Mouse (Mus musculus) limb, embryonic 13.5 days (tissue): ENCODE results near the gene Setdb2. TPM values are rescaled to one million over a fixed set of nuclear protein-coding genes. Genes with fewer than 3 reads are reported as not detected.
"Not testable (repeated sequence)": the region's sequence is repeated elsewhere in the genome, so short reads cannot be mapped to it uniquely, and the experiment has no call there.

Source experiments
- ATAC-seq: fragments of 200-750 bp; cut with Nextera tagmentation; 2 replicates; pipeline ENCODE4 v1.8.0; 2017; ENCODE audit warnings: low read depth, moderate number of reproducible peaks, moderate TSS enrichment; ENCODE audit not compliant: low FRiP score
- H3K27ac ChIP-seq: fragments of 300-500 bp; sonication (generic); 2 replicates; pipeline ENCODE4 v1.5.1; 2015; ENCODE audit warnings: inconsistent platforms, mild to moderate bottlenecking, moderate library complexity
- H3K27me3 ChIP-seq: fragments of 300-500 bp; sonication (generic); 2 replicates; pipeline ENCODE4 v1.6.1; 2015; ENCODE audit warnings: mild to moderate bottlenecking, inconsistent platforms
- H3K36me3 ChIP-seq: fragments of 300-500 bp; sonication (generic); 2 replicates; pipeline ENCODE4 v1.6.1; 2015; ENCODE audit warnings: inconsistent platforms, mild to moderate bottlenecking, moderate library complexity
- H3K4me1 ChIP-seq: fragments of 300-500 bp; sonication (generic); 2 replicates; pipeline ENCODE4 v1.6.1; 2015; ENCODE audit warnings: inconsistent platforms
- H3K4me2 ChIP-seq: fragments of 300-500 bp; sonication (generic); replicated peaks from 2 replicates; pipeline ENCODE4 v1.6.1; 2015; ENCODE audit warnings: inconsistent platforms, mild to moderate bottlenecking, moderate library complexity
- H3K4me3 ChIP-seq: fragments of 300-500 bp; sonication (generic); 2 replicates; pipeline ENCODE4 v1.5.1; 2015; ENCODE audit warnings: moderate library complexity, mild to moderate bottlenecking, inconsistent platforms
- H3K9ac ChIP-seq: fragments of 300-500 bp; sonication (generic); 2 replicates; pipeline ENCODE4 v1.6.1; 2015; ENCODE audit warnings: mild to moderate bottlenecking, inconsistent platforms
- H3K9me3 ChIP-seq: fragments of 300-500 bp; sonication (generic); 2 replicates; pipeline ENCODE4 v1.6.1; 2016; ENCODE audit warnings: inconsistent platforms
- WGBS: fragments of 180-500 bp; shearing (Covaris S2); methylation state at CpG from one replicate; pipeline ENCODE4 v1.1.7; 2015; 5-methylcytosine and 5-hydroxymethylcytosine counted together
- polyA plus RNA-seq: library from polyadenylated mRNA; unstranded; fragments of >200 nt; fragmentation: Nextera tagmentation; extraction: Ambion mirVana; gene quantifications from 2 replicates; pipeline ENCODE4 v1.2.1, GENCODE M21; 2015

Setdb2 gene
- polyA plus RNA-seq, 1 experiment from 2014 or later, result 10.6 TPM

DNA sequence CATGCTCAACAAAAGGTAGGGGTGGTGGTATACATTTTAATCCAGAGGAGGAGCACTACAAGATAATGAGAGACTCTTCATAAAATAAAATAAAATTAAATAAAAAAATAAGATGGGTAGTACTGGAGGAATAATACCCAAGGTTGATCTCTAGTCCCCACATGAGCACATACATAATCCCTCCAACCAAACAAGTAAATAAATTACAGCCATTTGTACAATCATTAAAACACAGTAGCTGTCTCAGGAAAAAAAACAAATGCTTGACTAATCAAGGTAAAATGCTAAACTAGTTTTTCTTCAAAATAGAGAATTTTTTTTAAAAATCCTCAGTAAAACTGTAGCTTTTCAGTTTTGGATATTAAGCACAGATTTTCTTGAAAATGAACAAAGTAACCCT, 5.5 kb downstream of the Setdb2 start:
- Histone ChIP-seq H3K36me3 (no peaks in the 10 kb centered on the region), H3K4me1 (peaks cover 11% of the 10 kb centered on the region), H3K4me3 (no peak overlapping the region), H3K4me2 (no peak overlapping the region), H3K9ac (no peak overlapping the region), H3K27me3 (no peaks in the 10 kb centered on the region), H3K27ac (no peak overlapping the region), H3K9me3 (no peaks in the 10 kb centered on the region)
- no peak for ATAC-seq

DNA sequence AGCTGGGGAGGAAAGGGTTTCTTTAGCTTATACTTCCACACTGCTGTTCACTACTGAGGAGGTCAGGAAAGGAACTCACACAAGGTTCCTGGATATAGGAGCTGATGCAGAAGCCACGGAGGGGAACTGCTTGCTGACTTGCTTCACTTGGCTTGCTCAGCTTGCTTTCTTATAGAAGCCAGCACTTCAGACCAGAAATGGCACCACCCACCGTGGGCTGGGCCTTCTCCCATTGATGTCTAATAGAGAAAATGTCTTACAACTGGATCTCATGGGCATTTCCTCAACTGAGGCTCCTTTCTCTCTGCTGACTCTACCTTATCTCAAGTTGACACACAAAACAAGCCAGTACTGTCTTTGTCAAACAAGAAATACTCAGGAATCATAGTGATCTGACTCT, 6.8 kb downstream of the Setdb2 start:
- 69% methylated on average over 2 of the region's 2 CpGs for WGBS
- Histone ChIP-seq H3K27ac (no peak overlapping the region), H3K9ac (no peak overlapping the region), H3K9me3 (no peaks in the 10 kb centered on the region), H3K4me3 (no peak overlapping the region), H3K36me3 (0 out of 2 replicates have a peak, but pooled peaks cover 4% of the 10 kb centered on the region), H3K4me1 (no peaks in the 10 kb centered on the region), H3K4me2 (no peak overlapping the region), H3K27me3 (no peaks in the 10 kb centered on the region)
- no peak for ATAC-seq

DNA sequence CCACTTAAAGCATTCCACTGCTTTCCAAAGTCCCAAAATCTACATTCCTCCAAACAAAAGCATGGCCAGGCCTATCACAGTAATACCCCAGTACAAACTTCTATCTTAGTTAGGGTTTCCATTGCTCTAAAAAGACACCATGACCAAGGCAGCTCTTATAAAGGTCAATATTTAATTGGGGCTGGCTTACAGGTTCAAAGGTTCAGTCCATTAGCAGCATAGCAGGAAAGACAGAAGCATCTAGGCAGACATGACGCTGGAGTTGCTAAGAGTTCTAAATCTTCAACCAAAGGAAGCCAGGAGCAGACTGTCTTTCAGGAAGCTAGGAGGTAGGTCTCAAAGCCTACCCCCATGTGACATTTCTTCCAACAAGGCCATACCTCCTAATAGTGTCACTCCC, 10.1 kb downstream of the Setdb2 start:
- Histone ChIP-seq H3K9ac (no peak overlapping the region), H3K4me1 (no peaks in the 10 kb centered on the region), H3K9me3 (no peaks in the 10 kb centered on the region), H3K4me2 (no peak overlapping the region), H3K27ac (no peak overlapping the region), H3K36me3 (0 out of 2 replicates have a peak, but pooled peaks cover 10% of the 10 kb centered on the region), H3K4me3 (no peak overlapping the region), H3K27me3 (no peaks in the 10 kb centered on the region)
- ATAC-seq, result no peak
- WGBS, result 87% methylated on average over 1 of the region's 1 CpGs

DNA sequence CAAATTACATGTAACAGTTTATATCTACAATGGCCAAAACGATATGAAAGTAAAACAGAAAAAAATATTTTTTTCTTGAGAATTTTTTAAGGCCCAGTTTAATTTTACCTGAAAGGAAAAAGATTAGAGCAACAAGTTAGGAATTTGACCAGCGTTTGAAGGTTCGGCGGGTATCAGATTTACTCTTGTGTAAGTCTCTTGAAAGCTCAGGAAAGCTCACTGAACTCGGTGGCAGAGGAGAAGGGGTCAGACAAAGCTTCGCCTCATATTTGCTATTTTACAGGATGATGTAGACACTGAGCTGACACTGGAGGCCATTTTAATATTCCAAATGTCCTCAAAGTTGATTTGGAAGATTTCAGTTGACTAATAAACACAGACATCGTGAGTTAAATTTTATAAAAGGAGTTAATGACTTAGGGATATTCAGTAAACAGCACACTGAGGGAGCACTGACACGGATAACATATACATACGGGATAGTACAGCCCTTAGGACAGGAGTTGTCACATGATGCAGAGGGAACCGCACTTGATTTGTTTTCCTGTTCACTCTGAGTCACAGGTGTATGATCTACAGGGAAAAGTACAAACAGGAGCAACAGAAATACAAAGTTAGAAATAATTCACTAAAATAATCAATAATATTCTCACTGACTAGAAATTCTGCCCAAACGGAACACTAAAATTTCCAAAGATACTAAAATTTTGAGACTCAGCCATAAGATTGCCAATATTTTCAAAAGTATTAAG, 17.6 kb downstream of the Setdb2 start:
- Histone ChIP-seq H3K9me3 (no peaks in the 10 kb centered on the region), H3K9ac (no peak overlapping the region), H3K36me3 (peaks cover 10% of the 10 kb centered on the region; the same call in 1 of the 2 replicates), H3K27ac (no peak overlapping the region), H3K4me1 (no peaks in the 10 kb centered on the region), H3K4me3 (no peak overlapping the region), H3K4me2 (no peak overlapping the region), H3K27me3 (no peaks in the 10 kb centered on the region)
- no peak for ATAC-seq
- 85% methylated on average over 11 of the region's 11 CpGs for WGBS

DNA sequence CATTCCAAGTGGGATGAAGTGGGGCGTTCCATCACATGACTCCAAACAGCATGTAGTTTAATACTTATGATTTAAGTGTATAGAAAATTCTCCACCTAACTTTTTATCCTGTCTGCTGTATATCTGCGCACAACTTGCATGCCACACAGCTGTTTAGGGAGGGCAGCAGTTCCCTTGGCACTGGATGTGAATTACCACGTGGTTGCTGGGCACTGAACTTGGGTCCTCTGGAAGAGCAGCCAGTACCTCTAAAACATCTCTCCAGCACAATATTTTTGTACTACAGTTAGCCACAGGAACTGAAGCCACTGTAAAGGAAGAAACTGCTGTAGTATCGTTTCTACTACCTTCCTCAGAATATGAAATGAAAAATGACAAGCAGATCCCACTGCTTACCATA, 22.5 kb downstream of the Setdb2 start:
- no peaks in the 10 kb centered on the region for H3K27me3 ChIP-seq
- no peak for ATAC-seq
- H3K9me3 ChIP-seq, result no peaks in the 10 kb centered on the region
- H3K27ac ChIP-seq, result no peak overlapping the region
- no peak overlapping the region for H3K4me3 ChIP-seq
- WGBS, result 90% methylated on average over 4 of the region's 4 CpGs
- no peaks in the 10 kb centered on the region for H3K4me1 ChIP-seq
- H3K4me2 ChIP-seq, result no peak overlapping the region
- peaks cover 30% of the 10 kb centered on the region for H3K36me3 ChIP-seq
- H3K9ac ChIP-seq, result no peak overlapping the region

DNA sequence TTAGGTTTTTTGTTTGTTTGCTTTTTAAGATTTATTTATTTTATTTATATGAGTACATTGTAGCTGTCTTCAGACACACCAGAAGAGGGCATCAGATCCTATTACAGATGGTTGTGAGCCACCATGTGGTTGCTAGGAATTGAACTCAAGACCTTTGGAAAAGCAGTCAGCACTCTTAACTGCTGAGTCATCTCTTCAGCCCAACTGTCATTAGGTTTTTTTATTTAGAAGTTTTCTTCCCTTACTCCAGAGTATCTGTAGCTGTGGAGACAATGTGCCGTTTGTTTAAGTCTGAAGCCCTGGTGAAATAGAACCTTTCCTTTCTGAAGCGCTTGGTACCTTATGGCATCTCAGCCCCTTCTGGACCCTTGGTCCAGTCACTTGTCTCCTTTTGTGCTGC, 25.7 kb downstream of the Setdb2 start:
- WGBS, result 99% methylated on average over 2 of the region's 2 CpGs
- peaks cover 32% of the 10 kb centered on the region for H3K36me3 ChIP-seq

DNA sequence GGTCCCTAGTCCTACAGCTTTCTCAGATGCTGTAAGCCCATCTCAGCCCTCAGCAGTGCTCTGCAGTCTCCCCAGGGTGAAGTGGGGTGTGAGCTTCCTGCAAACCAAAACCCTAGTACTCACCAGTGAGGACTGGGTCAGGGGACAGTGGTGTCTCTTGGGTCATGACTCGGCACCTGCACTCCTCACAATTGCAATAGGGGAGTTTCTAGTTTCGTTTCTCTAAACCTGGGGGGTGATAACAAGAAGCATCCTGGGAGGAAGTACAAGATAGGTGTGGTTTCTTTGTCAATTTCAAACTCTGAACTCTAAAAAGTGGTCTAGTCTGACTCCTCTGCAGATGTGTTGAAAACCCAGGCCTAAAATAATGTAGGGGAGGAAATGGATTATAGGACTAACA, 43.7 kb downstream of the Setdb2 start:
- no peaks in the 10 kb centered on the region for H3K27me3 ChIP-seq
- H3K36me3 ChIP-seq, result peaks cover 6% of the 10 kb centered on the region
- ATAC-seq, result no peak
- H3K27ac ChIP-seq, result no peak overlapping the region
- H3K9ac ChIP-seq, result no peak overlapping the region
- H3K4me1 ChIP-seq, result no peaks in the 10 kb centered on the region
- no peak overlapping the region for H3K4me3 ChIP-seq
- 82% methylated on average over 2 of the region's 2 CpGs for WGBS
- H3K4me2 ChIP-seq, result no peak overlapping the region
- H3K9me3 ChIP-seq, result no peaks in the 10 kb centered on the region

More for the DNA sequence above, 25.7 kb downstream of the Setdb2 start:
- not testable (repeated sequence) for H3K4me2 ChIP-seq, H3K4me3 ChIP-seq, H3K27me3 ChIP-seq, H3K27ac ChIP-seq, H3K9ac ChIP-seq, ATAC-seq, H3K4me1 ChIP-seq, H3K9me3 ChIP-seq

DNA sequence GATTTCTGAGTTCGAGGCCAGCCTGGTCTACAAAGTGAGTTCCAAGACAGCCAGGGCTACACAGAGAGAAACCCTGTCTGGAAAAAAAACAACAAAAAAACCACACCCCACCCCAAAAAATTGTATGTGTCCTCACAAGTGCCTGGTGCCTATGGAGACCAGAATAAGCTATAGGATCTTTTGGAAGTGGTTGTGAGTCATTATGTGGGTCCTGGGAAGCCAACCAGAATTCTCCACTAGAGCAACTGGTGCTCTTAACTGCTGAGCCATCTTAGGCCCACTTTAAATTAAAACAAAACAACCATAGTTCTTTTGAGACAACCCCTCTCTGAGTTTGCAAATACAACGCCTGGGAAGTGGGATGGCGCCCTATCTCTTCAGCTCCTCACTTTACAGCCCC, 45.4 kb downstream of the Setdb2 start, which contains the start of gene Phf11c:
TSS of gene Phf11c (minus strand) at position 101 of the 400 bp plus-strand sequence.
- Histone ChIP-seq H3K9ac (no peak within 1 kb of the TSS), H3K4me3 (no peak within 1 kb of the TSS), H3K4me1 (no peaks in the 10 kb centered on the region), H3K4me2 (no peak within 1 kb of the TSS), H3K27me3 (no peaks in the 10 kb centered on the region), H3K36me3 (0 out of 2 replicates have a peak, but pooled peaks cover 2% of the 10 kb centered on the region), H3K9me3 (no peaks in the 10 kb centered on the region), H3K27ac (no peak within 1 kb of the TSS)
- WGBS, result 92% methylated on average over 3 of the region's 3 CpGs
- ATAC-seq, result no peak

DNA sequence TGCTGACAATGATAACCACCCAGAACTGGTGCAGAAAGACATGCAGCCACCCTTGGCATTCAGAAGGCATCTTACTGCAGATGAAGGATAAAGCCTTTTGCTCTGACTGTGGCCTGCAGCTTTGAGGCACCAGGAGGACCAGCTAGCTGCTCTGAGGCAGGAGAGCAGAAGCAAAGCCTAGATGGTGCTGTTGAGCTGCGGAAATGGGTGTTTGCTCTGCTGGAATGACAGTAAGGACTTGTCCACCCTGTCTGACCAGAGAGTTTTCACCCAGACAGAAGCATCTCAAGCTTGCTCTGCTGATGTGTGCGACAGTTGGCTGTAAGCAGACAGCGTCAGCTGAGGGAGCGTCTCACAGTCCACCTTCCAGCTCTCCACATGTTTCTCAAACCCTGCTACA, 50.5 kb downstream of the Setdb2 start:
- WGBS, result 67% methylated on average over 4 of the region's 4 CpGs
- not testable (repeated sequence) for H3K4me2 ChIP-seq, H3K4me3 ChIP-seq, H3K27me3 ChIP-seq, H3K9me3 ChIP-seq, H3K27ac ChIP-seq, ATAC-seq, H3K36me3 ChIP-seq, H3K9ac ChIP-seq, H3K4me1 ChIP-seq

DNA sequence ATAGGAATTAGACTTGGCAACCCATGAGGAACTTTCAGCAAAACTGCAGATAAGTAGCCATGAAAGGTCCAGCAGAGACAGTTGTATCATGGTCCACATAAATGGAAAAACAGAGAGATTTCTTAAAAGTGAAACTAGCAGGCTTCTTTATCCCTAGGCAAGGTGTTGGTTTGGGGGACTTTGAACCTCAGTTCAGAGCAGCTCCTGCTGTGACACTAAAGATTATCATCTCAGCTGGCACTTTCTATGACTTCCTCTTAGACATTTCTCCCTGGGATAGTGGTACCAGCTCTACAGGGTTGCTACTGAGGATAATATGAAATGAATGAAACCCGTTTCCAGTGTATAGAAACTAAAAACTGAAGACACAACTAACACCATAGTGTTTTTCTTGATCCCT, 51.2 kb downstream of the Setdb2 start:
- ATAC-seq, result no peak
- WGBS, result 81% methylated on average over 1 of the region's 1 CpGs
- no peak overlapping the region for H3K27ac ChIP-seq

DNA sequence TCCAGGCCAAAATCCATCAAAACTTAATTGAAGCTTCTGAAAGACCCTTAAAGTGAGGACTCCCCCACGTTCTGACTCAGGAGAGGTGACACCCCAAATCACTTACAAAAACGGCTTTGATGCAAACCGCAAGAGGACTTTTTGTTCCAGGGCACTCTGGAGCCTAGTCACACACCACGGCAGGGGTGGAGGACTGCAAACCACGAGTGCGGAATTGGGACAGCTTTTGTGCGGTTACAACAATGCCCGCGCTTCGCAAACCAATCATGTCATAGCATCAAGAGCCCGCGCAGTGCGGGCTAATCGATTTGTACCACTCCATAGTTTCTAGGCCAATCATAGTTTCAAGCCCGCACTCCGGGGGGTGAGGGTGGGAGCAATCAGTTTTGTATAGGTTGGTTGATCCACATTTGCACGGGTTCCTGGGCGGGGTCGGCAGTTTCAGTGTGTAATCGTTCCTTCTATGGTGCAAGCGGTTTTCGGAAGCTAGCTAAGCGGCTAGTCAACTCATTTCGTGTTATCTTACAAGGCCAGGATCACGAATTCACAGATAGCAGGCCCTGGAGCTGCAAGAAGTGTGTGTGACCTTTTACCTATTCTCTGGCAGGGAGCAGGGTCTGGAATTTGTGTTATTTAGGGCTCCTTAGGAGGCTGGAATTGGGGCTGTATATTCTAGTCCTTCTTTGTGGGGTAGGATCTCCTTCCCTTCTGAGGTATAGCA, 70.2 kb downstream of the Setdb2 start:
- Histone ChIP-seq H3K36me3 (no peaks in the 10 kb centered on the region), H3K27me3 (no peaks in the 10 kb centered on the region), H3K4me3 (no peak overlapping the region), H3K4me1 (no peaks in the 10 kb centered on the region), H3K9ac (no peak overlapping the region), H3K4me2 (no peak overlapping the region), H3K9me3 (peaks cover 18% of the 10 kb centered on the region), H3K27ac (no peak overlapping the region)
- WGBS, result 92% methylated on average over 25 of the region's 25 CpGs
- ATAC-seq, result no peak

More for the DNA sequence above, 51.2 kb downstream of the Setdb2 start:
- H3K9me3 ChIP-seq, result no peaks in the 10 kb centered on the region
- H3K4me3 ChIP-seq, result no peak overlapping the region
- no peak overlapping the region for H3K9ac ChIP-seq
- no peaks in the 10 kb centered on the region for H3K27me3 ChIP-seq
- H3K4me1 ChIP-seq, result no peaks in the 10 kb centered on the region
- no peak overlapping the region for H3K4me2 ChIP-seq
- H3K36me3 ChIP-seq, result no peaks in the 10 kb centered on the region

DNA sequence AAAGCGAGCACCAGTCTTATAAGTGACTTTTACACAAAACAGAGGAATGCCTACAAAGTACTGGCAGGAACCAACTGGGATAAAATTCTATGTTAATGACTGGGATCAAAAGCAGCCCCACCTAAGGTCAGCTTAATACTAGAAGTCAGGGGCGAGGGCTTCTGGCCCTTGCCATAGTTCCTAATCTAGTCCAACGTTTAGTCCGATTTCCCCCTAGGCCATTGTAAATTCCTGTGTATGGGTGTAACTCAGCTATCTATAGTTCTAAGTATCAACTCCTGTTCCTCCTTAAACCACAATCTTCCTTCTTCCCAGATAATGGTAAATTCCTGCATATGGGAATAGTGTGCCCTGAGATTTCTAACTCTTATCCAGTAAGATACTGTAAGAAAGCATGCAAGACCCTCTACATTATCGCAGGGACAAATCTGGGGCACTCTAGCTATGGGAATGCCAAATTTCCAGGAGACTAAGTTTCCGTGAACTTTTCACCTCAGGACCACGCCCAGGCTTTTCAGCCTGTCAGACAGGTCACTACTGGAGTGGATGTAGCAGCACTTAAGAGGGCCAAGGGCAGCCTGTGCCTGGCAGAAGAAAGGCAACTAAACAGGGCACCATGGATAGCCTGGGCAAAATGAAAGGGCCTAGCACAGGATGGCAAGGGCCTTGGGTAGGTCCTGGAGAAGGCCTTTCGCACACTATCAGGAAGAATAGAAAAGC, 74.1 kb downstream of the Setdb2 start:
- no peak for ATAC-seq
- no peak overlapping the region for H3K27ac ChIP-seq
- H3K36me3 ChIP-seq, result no peaks in the 10 kb centered on the region

More for the DNA sequence above, 74.1 kb downstream of the Setdb2 start:
- H3K27me3 ChIP-seq, result no peaks in the 10 kb centered on the region
- H3K4me2 ChIP-seq, result no peak overlapping the region
- 72% methylated on average over 8 of the region's 8 CpGs for WGBS
- peaks cover 4% of the 10 kb centered on the region; the same call in 1 of the 2 replicates for H3K4me1 ChIP-seq
- no peak overlapping the region for H3K4me3 ChIP-seq
- peaks cover 11% of the 10 kb centered on the region for H3K9me3 ChIP-seq
- H3K9ac ChIP-seq, result no peak overlapping the region
